Mouse (Mus musculus): ENCODE measurements around the gene Tmem165. TPM values are rescaled to one million over a fixed set of nuclear protein-coding genes. Genes with fewer than 3 reads are reported as not detected.

The Tmem165 gene
- polyA plus RNA-seq (2012; rRNA removed): 57.8 and 67.3 TPM in 2 replicates

DNA sequence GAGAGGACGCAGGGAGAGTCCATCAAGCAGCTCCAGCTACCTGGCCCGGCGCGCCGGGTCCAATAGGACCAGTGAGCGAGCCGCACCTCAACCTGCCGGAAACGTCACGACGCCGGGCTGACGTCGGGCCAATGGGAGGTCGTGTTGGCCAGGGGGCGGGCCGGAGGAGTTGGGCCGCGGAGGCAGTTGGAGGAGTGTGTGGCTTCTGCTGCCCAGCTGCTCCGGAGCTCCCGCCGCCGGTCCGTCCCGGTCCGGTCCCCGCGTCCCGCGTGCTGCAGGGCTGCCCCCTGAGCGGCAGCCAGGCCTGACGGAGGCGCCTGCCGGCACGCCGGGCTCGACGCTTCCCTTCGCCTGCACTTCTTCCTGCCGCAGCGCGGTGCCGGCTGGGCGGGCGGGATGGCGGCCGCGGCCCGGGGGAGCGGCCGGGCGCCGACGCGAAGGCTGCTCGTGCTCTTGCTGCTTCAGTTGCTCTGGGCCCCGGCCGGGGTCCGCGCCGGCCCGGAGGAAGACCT lies at the start of gene Tmem165:
Gene Tmem165 (plus strand): TSS at position 131 of the 512 bp plus-strand sequence.

DNA sequence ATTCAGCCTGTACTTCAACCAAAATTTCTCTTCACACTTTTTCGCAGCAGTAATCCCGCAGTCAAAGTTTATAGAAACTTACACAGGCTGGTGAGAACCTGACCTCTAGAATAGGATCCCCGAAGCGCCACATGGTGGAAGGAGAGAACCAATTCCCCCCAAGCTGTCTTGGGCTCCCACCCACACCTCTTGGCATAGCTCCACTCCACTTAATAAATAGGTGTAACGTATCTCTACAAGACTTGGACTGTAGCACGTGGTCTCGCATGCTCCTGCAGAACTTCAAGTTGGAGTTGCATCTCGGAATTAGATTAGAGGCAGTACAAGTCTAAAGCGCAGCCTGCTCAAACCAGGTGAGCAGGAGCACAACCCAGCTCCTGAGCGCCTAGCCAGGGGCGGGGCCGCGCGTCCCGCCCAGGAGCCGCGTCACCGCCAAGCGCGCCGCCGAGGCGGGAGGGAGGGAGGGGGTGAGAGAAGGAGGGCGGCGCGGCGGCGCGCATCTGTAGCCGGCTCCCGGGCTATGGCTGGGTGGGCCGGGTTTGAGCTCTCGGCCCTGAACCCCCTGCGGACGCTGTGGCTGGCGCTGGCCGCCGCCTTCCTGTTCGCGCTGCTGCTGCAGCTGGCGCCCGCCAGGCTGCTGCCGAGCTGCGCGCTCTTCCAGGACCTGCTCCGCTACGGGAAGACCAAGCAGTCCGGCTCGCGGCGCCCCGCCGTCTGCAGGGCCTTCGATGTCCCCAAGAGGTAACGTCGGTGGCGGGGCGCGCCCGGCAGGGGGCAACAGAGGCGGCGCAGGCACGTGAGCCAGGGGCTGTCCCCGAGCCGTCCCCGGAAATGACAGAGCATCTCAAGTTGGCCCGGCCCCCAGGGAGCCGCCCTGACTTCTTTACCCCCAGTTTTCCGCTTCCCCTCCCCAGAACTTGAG lies 43.6 kb upstream of the Tmem165 start, which contains the start of gene Srd5a3:
Gene Srd5a3 (plus strand): TSS at position 464 of the 922 bp plus-strand sequence.

Other genes starting within 250 kb of the Tmem165 start
- 18.6 and 20.1 TPM in 2 replicates for gene Kdr, start 205.4 kb upstream of the Tmem165 start, polyA plus RNA-seq (2012; rRNA removed)
- gene Srd5a3, start 43.6 kb upstream of the Tmem165 start, polyA plus RNA-seq (2012; rRNA removed): 14.3 and 14.5 TPM in 2 replicates
- 13.9 and 14.8 TPM in 2 replicates for gene Clock, start 120.9 kb downstream of the Tmem165 start, polyA plus RNA-seq (2012; rRNA removed)
- not detected in 2 replicates for gene Pdcl2, start 147.3 kb downstream of the Tmem165 start, polyA plus RNA-seq (2012; rRNA removed)
- gene Nmu, start 179.9 kb downstream of the Tmem165 start, polyA plus RNA-seq (2012; rRNA removed): 0.27 and 0.33 TPM in 2 replicates